Mouse (Mus musculus): ENCODE data around the gene Uqcc2.

Gene Uqcc2

GRCm38 (mm10) chr17:27154256-27154655, 20.5 kb upstream of the Uqcc2 start:
- DNase-seq = no peak

DNA sequence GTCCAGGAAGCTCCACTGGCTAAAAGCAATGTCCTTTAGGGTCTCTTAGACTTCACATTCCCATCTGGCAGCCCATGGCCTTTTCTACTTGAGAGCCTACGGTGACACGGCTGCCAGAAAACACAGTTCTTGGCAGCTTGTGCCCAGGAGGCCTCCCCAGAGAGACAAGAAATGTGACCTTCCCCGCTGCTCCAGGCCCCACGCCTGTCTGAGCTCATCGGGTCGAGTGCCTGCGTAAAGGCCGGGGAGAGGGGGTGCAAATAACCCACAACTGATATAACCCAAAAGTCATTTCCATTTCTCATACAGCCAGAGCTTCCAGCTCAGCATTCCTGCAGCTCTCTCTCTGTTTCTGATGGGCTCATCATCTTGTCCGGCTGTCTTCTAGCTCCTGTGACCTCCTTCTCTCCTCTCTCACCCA, 20.1 kb upstream of the Uqcc2 start:
- no peak for DNase-seq

DNA sequence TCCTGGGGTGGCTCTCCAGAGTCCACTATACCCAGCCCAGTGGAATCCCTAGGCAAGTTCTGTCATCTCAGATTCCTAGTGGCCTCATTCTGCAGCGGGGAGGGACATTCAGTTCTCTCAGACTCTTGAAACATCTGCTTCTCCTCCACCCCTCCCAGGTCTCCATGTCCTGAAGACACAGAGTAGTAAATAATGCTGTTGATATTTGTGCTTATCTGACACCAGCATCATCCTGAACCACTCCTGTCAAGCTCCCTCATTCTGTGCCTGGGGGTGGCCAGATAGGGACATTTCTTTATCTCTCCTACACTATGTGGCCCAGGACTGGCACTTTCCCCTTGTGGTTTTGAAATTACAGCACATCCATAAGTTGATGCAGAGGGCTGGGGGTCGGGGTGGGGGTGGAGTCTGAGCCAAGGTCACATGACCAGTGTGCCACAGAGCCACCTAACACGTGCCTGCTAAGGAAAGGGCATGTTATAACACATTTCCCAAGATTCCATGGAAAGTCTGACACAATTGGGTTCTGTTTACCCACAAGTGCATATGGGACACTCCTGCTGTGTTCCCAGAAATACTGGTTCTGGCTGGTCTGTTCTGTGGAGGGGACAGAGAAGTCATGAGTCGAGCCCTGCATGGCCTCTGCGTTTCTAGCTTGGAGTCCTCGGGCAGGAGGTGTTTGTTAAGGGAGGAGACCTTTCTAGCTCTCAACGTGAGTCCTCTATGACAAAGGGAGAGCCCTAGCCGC, 19.4 kb upstream of the Uqcc2 start:
- DNase-seq = no peak

GRCm38 (mm10) chr17:27151411-27151810, 17.7 kb upstream of the Uqcc2 start:
- no peak for DNase-seq

DNA sequence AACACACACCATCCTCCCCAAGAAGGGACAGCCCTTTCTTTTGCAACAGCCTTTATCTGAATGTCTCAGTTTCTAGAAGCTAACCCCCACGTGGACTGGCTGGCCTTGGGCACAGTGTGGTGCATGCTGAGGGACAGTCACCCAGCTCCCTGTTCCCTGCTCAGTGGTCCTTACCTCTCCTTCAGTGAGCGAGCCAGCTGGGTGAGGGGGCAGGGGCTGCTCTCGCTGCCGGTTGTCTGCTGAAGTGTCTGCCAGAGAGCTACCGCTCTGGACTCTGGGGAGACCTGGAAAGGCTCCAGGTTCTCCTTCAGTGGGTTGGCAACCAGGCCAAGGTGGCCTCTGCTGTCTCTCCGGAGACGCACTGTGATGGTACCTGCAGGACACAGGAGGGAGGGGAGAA, 17.2 kb upstream of the Uqcc2 start:
- no peak for DNase-seq

GRCm38 (mm10) chr17:27146323-27146923, 12.7 kb upstream of the Uqcc2 start:
- DNase-seq = no peak

GRCm38 (mm10) chr17:27144152-27144551, 10.4 kb upstream of the Uqcc2 start:
- DNase-seq = no peak

- DNase-seq = no peak
These were observed 8.3 kb upstream of the Uqcc2 start for GRCm38 (mm10) chr17:27141971-27142450.

- no peak for DNase-seq
These were observed 6.5 kb upstream of the Uqcc2 start for GRCm38 (mm10) chr17:27140262-27140661.

GRCm38 (mm10) chr17:27139304-27139703, 5.6 kb upstream of the Uqcc2 start:
- DNase-seq = no peak

- no peak for DNase-seq
These were observed 4.7 kb upstream of the Uqcc2 start for GRCm38 (mm10) chr17:27138396-27138795.

- DNase-seq = no peak
These were observed 999 bp upstream of the Uqcc2 start for GRCm38 (mm10) chr17:27134715-27135114.

- DNase-seq = no peak
These were observed 471 bp upstream of the Uqcc2 start for GRCm38 (mm10) chr17:27134187-27134586.

DNA sequence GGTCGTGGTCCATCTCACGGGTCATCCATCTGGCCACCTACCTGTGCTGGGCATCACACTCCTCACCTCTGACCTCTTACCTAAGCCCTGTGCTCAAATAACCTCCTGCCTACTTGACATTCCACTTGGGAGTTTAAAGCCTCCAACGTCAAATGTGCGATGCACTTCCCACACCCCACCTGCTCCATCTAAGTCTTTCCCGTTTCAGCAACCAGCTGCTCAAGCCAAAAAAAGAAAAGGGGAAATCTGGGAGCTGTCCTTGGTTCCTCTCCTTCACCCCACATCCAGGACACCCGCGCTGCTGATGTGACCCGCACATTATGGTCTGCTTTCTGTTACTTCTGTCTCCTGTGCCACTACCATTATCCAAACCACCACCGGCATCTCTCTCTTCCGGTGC, 1.5 kb downstream of the Uqcc2 start:
- no peak for DNase-seq

- DNase-seq = no peak
These were observed 2.5 kb downstream of the Uqcc2 start for GRCm38 (mm10) chr17:27131240-27131665.

DNA sequence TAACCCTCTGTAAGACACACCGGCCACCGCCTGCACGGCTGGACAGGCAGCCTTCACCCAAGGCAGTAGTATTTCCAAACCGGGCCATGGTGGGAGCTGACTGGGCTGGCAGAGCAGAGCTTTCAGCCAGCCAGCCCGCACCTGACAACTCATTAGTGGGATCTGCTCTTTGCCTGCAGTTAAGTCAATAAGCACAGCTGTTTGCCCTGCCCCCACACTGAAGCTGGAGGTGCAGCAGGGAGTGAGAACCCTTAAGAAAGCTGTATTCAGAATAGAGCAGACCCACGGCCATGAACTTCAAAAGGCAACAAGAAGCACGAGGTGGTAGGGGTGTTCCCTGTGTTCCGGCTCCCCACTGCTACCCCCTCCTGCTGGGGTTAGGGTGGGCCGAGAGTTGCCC, 3.5 kb downstream of the Uqcc2 start:
- no peak for DNase-seq

DNA sequence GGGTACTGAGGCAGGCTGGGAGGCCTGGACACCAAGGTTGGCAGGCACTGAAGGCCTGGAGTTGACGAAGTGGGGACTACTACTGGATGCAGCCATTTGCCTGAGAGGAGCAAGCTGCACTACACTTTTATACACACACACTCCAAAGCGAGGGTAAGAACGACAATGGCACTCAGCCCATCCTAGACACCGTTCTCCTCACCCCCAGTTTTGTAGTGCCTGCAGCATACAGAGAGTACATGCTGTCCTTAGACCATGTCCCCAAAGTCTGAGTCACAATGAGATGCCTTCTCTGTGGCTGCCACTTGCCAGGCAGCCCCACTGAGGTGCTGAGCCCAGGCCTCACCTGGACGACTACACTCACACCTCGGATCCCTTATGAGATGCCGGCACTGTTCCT, 3.9 kb downstream of the Uqcc2 start:
- DNase-seq = no peak

- no peak for DNase-seq
These were observed 4.4 kb downstream of the Uqcc2 start for GRCm38 (mm10) chr17:27129291-27129690.

GRCm38 (mm10) chr17:27128189-27128588, 5.5 kb downstream of the Uqcc2 start:
- no peak for DNase-seq

DNA sequence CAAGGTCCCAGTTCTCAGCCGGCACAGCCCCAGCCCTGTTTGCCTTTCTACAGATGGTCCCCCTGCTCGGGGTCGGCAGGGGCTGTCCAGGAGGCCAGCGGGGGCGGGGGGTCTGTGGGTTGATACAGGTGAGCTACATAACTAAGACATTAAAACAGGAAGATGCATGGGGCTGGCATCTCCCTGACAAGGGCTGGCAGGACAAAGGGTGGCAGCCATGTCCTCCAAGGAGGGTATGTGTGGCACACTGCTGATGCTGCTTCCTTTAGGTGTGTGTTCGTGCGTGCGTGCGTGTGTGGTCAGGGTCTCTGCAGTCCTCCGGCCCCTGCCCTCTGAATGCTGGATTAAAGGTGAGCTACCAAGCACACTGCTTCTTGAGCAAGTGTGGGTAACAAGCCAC, 6.7 kb downstream of the Uqcc2 start:
- no peak for DNase-seq

DNA sequence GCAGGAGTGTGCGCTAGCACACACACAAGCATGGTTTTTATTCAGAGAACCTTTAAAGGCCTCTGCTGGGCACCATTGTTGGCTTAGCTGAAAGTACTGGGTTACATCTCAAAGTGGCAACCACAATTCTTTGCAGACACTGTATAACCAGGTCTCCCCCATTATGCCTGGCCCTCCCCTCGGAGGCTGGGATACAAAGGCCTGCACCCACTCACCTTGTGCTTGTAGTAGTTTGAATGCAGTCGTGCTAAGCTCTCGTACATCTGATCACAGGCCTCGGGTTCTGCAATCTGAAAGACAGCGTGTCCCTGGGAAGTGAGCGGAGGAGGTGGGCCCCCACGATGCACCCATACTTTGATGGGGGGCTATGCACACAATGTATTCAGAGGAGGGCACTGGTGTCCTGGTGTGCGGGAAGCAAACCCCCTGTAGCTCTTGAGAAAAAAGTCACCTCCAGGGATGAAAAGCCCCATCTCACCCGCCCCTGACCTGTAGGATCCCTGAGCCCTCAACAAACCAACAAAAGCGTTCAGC, 8.0 kb downstream of the Uqcc2 start:
- no peak for DNase-seq

GRCm38 (mm10) chr17:27125185-27125584, 8.5 kb downstream of the Uqcc2 start:
- peak; percentile 69 for DNase-seq

- no peak for DNase-seq
These were observed 9.8 kb downstream of the Uqcc2 start for GRCm38 (mm10) chr17:27123813-27124375.

DNA sequence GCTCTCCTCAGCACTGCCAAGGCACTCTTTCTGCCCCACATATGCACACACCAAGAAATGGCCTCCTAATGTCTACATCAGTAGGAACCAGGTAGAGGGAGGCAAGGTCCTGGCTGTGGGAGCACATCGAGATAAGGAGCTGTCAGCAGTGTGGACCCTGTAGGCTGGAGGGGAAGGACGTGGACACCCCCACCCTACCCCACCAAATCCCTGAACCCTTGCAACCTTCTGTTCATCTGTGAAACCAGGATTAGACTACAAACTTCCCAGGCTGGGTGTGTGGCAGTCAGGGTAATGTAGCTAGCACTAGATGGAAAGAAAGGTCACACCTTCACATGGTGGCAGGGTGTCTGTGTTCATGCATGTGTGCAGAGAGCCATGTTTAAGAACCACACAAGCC, 10.6 kb downstream of the Uqcc2 start:
- no peak for DNase-seq

All from kidney, adult 9 months (tissue).